In genomic region chr4:140810458-140811260, GRCm38 (mm10) we compare ENCODE assay signal across 18 mouse cellular contexts. TPM values are rescaled to one million over a fixed set of nuclear protein-coding genes. Genes with fewer than 3 reads are reported as not detected.
DNase-seq lines count a peak whose midpoint lies in the region; ATAC-seq and TF ChIP-seq lines count a peak whose summit lies in the region.
"Had no signal": no experiment of that assay in that cellular context is flagged by ENCODE, and none has a peak within 500 bp of the region (broad histone marks: within the 10 kb centered on the region; RNA-seq: fewer than 3 reads in every experiment).

Gene Padi3 (minus strand): TSS chr4:140810648.

- peaks cover 25% of the 10 kb centered on the region for H3K4me1 ChIP-seq in G1E (ENCODE audit: insufficient read depth, low read depth, low read length)
- peaks cover 50% of the 10 kb centered on the region for H3K4me1 ChIP-seq in liver, embryonic 11.5 days (replicated peaks; ENCODE audit: control insufficient read depth, insufficient read depth, low read length)

- no peaks in the 10 kb centered on the region for H3K9me3 ChIP-seq in G1E (replicated peaks)
- H3K9me3 ChIP-seq in liver, embryonic 11.5 days (ENCODE audit: control insufficient read depth, low read length) = no peaks in the 10 kb centered on the region
- H3K9me3 ChIP-seq: lung, embryonic 15.5 days; midbrain, embryonic 12.5 days; neural tube, embryonic 12.5 days had no signal

- WGBS in liver, embryonic 11.5 days = 63% methylated on average over 16 of the region's 16 CpGs

- H3K4me3 ChIP-seq in G1E (ENCODE audit: low read depth, low read length) = no peak within 1 kb of the TSS
- H3K4me3 ChIP-seq in liver, embryonic 11.5 days (ENCODE audit: low read depth, low read length) = no peak within 1 kb of the TSS
- H3K4me3 ChIP-seq in gastrocnemius, adult 2 months = no peak within 1 kb of the TSS
- H3K4me3 ChIP-seq: lung, embryonic 15.5 days; midbrain, embryonic 12.5 days; neural tube, embryonic 12.5 days had no signal

- H3K27me3 ChIP-seq in G1E (ENCODE audit: insufficient read depth, low read length) = peaks cover 15% of the 10 kb centered on the region; the same call in 1 of the 2 replicates
- peaks cover 20% of the 10 kb centered on the region for H3K27me3 ChIP-seq in liver, embryonic 11.5 days (replicated peaks; ENCODE audit: control insufficient read depth, insufficient read depth, low read length)
- H3K27me3 ChIP-seq: lung, embryonic 15.5 days; neural tube, embryonic 12.5 days had no signal

- intact Hi-C loops in gastrocnemius, adult 2 months (cut with DNase I) = no loop called here

- no peak within 1 kb of the TSS for H3K27ac ChIP-seq in liver, embryonic 11.5 days (ENCODE audit: low read depth, low read length)
- no peak within 1 kb of the TSS for H3K27ac ChIP-seq in gastrocnemius, adult 2 months
- H3K27ac ChIP-seq: lung, embryonic 15.5 days; midbrain, embryonic 12.5 days; neural tube, embryonic 12.5 days had no signal

- H3K36me3 ChIP-seq in G1E (replicated peaks) = no peaks in the 10 kb centered on the region
- no peaks in the 10 kb centered on the region for H3K36me3 ChIP-seq in liver, embryonic 11.5 days (ENCODE audit: control insufficient read depth, insufficient read depth, low read length)
- H3K36me3 ChIP-seq: lung, embryonic 15.5 days; midbrain, embryonic 12.5 days; neural tube, embryonic 12.5 days had no signal

- H3K9ac ChIP-seq in liver, embryonic 11.5 days (ENCODE audit: low read depth, low read length) = no peak within 1 kb of the TSS
- H3K9ac ChIP-seq: lung, embryonic 15.5 days; midbrain, embryonic 12.5 days; neural tube, embryonic 12.5 days had no signal

- no peak for TF ChIP-seq CTCF in G1E (IDR thresholded peaks at IDR 0.05; ENCODE audit: low read depth, low read length)
- no peak for TF ChIP-seq CTCF in gastrocnemius, adult 2 months (IDR thresholded peaks at IDR 0.05)

- ATAC-seq in G1E (ENCODE audit: extremely low read depth, insufficient number of reproducible peaks, low FRiP score, poor library complexity, severe bottlenecking) = 0 out of 2 replicates have a peak, but pooled peaks have one; percentile 16
- peak; percentile 48; the same call in 1 of the 2 replicates for ATAC-seq in liver, embryonic 11.5 days (replicated peaks; ENCODE audit: low FRiP score)

- DNase-seq in CD4-positive helper T cell, adult 2 months (ENCODE audit: low read depth, low spot score) = peak; percentile 49
- DNase-seq in G1E (ENCODE audit: low spot score) = no peak
- DNase-seq in liver, embryonic 11.5 days (ENCODE audit: low spot score) = no peak
- peak; percentile 36 to 73 for DNase-seq in thymus, adult 18-20 months
- no peak for DNase-seq in cerebellum, postnatal 10 days
- DNase-seq in gastrocnemius, adult 2 months = no peak
- DNase-seq in gastrocnemius, adult 18-20 months (ENCODE audit: low spot score) = no peak
- no peak for DNase-seq in c-Kit-positive CD71-positive TER-119-positive erythroid progenitor cells, embryonic 14.5 days (ENCODE audit: low spot score)
- DNase-seq: heart, postnatal 4 days; kidney, postnatal 10 days; left cerebral cortex, postnatal 4 days; retina, postnatal 1 day; spleen, adult 18-20 months had no signal

- no peak within 1 kb of the TSS for H3K4me2 ChIP-seq in liver, embryonic 11.5 days
- H3K4me2 ChIP-seq: lung, embryonic 15.5 days; midbrain, embryonic 12.5 days; neural tube, embryonic 12.5 days had no signal

RNA-seq across cellular contexts. Expression of gene Padi3, which starts in this region (rescaled TPM):
- total RNA-seq in G1E (2014; fragmentation: Nextera tagmentation) (0.92 and 1.1 TPM in 2 replicates), G1E (2017) (17.6 and 19.1 TPM in 2 replicates)
- polyA plus RNA-seq in G1E (2012) = 1.8 TPM in 2 replicates
- 0.56 and 0.96 TPM in 2 replicates for polyA plus RNA-seq in liver, embryonic 11.5 days (2014; fragmentation: Nextera tagmentation; extraction: Ambion mirVana)
- total RNA-seq in gastrocnemius, adult 2 months (2021) = 1 to 10 TPM; 1.1 to 6.9 TPM
- total RNA-seq in gastrocnemius, adult 18-20 months (2021) = 1 to 10 TPM; 1.4 TPM
- total RNA-seq: adrenal gland, adult 18-20 months; left cerebral cortex, postnatal 4 days had no signal
- polyA plus RNA-seq: intestine, embryonic 14.5 days; neural tube, embryonic 12.5 days had no signal

Comparison
In these comparisons a context has a peak if more than half of its experiments do, and no peak if none do; other contexts are left out.
1. Peak in ATAC-seq in liver, embryonic 11.5 days; RNA of the gene not detected or under 1 TPM.
2. DNase-seq: peak in CD4-positive helper T cell, adult 2 months (single experiment) and thymus, adult 18-20 months (2 of 2); none in G1E (single experiment), liver, embryonic 11.5 days (single experiment), cerebellum, postnatal 10 days (0 of 2), gastrocnemius, adult 2 months (single experiment), gastrocnemius, adult 18-20 months (single experiment) and c-Kit-positive CD71-positive TER-119-positive erythroid progenitor cells, embryonic 14.5 days (single experiment).